Mouse (Mus musculus) forebrain, embryonic 16.5 days (tissue): ENCODE results near the gene Gnb5. TPM values are rescaled to one million over a fixed set of nuclear protein-coding genes. Genes with fewer than 3 reads are reported as not detected.

Experiments used
- ATAC-seq: fragments of 200-750 bp; cut with Nextera tagmentation; 2 replicates; pipeline ENCODE4 v1.8.0; 2017; ENCODE audit warnings: mild to moderate bottlenecking, moderate library complexity
- H3K27ac ChIP-seq: fragments of 300-500 bp; sonication (generic); 2 replicates; pipeline ENCODE4 v1.5.1; 2014; ENCODE audit warnings: low read length, control low read depth
- H3K27me3 ChIP-seq: fragments of 300-500 bp; sonication (generic); replicated peaks from 2 replicates; pipeline ENCODE4 v1.6.1; 2014; ENCODE audit warnings: low read length; ENCODE audit not compliant: control insufficient read depth, insufficient read depth
- H3K36me3 ChIP-seq: fragments of 300-500 bp; sonication (generic); 2 replicates; pipeline ENCODE4 v1.6.1; 2014; ENCODE audit not compliant: control insufficient read depth, insufficient read depth
- H3K4me1 ChIP-seq: fragments of 300-500 bp; sonication (generic); replicated peaks from 2 replicates; pipeline ENCODE4 v1.6.1; 2014; ENCODE audit warnings: low read length; ENCODE audit not compliant: control insufficient read depth, insufficient read depth
- H3K4me2 ChIP-seq: fragments of 300-500 bp; sonication (generic); 2 replicates; pipeline ENCODE4 v1.6.1; 2014; ENCODE audit warnings: mild to moderate bottlenecking, low read length, control low read depth
- H3K4me3 ChIP-seq: fragments of 300-500 bp; sonication (generic); replicated peaks from 2 replicates; pipeline ENCODE4 v1.5.1; 2014; ENCODE audit warnings: mild to moderate bottlenecking, low read length, control low read depth
- H3K9ac ChIP-seq: fragments of 300-500 bp; sonication (generic); replicated peaks from 2 replicates; pipeline ENCODE4 v1.6.1; 2014; ENCODE audit warnings: low read depth, low read length, control low read depth
- H3K9me3 ChIP-seq: fragments of 300-500 bp; sonication (generic); 2 replicates; pipeline ENCODE4 v1.6.1; 2016; ENCODE audit warnings: low read length; ENCODE audit not compliant: control insufficient read depth
- WGBS: fragments of 180-500 bp; shearing (Covaris S2); extraction: QIAGEN DNeasy Blood & Tissue Kit; methylation state at CpG from one replicate; pipeline ENCODE4 v1.1.7; 2014; 5-methylcytosine and 5-hydroxymethylcytosine counted together
- polyA plus RNA-seq: library from polyadenylated mRNA; unstranded; fragments of >200 nt; fragmentation: Nextera tagmentation; extraction: Ambion mirVana; gene quantifications from 2 replicates; pipeline ENCODE4 v1.2.1, GENCODE M21; 2015

The Gnb5 gene
- polyA plus RNA-seq, 1 experiment from 2014 or later: 60.2 TPM

GRCm38 (mm10) chr9:75338016-75338415 lies 31.9 kb downstream of the Gnb5 start:
- no peak overlapping the region for H3K27ac ChIP-seq
- no peaks in the 10 kb centered on the region for H3K9me3 ChIP-seq
- peaks cover 18% of the 10 kb centered on the region for H3K36me3 ChIP-seq
- H3K9ac ChIP-seq: no peak overlapping the region
- no peaks in the 10 kb centered on the region for H3K27me3 ChIP-seq
- H3K4me3 ChIP-seq: no peak overlapping the region
- H3K4me2 ChIP-seq: no peak overlapping the region
- WGBS: 94% methylated on average over 6 of the region's 6 CpGs
- ATAC-seq: no peak
- H3K4me1 ChIP-seq: no peaks in the 10 kb centered on the region

- no peaks in the 10 kb centered on the region for H3K9me3 ChIP-seq
These were observed 36.3 kb downstream of the Gnb5 start for GRCm38 (mm10) chr9:75342433-75342832.

GRCm38 (mm10) chr9:75347458-75347857 lies 41.4 kb downstream of the Gnb5 start, which contains the start of gene Bcl2l10:
TSS of gene Bcl2l10 (plus strand) at chr9:75347758.
- no peak for ATAC-seq
- H3K9ac ChIP-seq: no peak within 1 kb of the TSS
- WGBS: 87% methylated on average over 5 of the region's 5 CpGs

More at GRCm38 (mm10) chr9:75342433-75342832, 36.3 kb downstream of the Gnb5 start:
- Histone ChIP-seq H3K27me3 (no peaks in the 10 kb centered on the region), H3K4me1 (no peaks in the 10 kb centered on the region), H3K4me2 (no peak overlapping the region), H3K27ac (no peak overlapping the region), H3K9ac (no peak overlapping the region), H3K36me3 (peaks cover 19% of the 10 kb centered on the region), H3K4me3 (no peak overlapping the region)
- 91% methylated on average over 4 of the region's 4 CpGs for WGBS
- no peak for ATAC-seq

GRCm38 (mm10) chr9:75348066-75348465 lies 42.0 kb downstream of the Gnb5 start:
- Histone ChIP-seq H3K4me3 (no peak overlapping the region), H3K9ac (no peak overlapping the region), H3K4me1 (no peaks in the 10 kb centered on the region), H3K36me3 (peaks cover 4% of the 10 kb centered on the region; the same call in 1 of the 2 replicates), H3K9me3 (no peaks in the 10 kb centered on the region), H3K27ac (no peak overlapping the region), H3K27me3 (no peaks in the 10 kb centered on the region), H3K4me2 (no peak overlapping the region)
- 95% methylated on average over 17 of the region's 17 CpGs for WGBS
- ATAC-seq: no peak

More at GRCm38 (mm10) chr9:75347458-75347857, 41.4 kb downstream of the Gnb5 start, which contains the start of gene Bcl2l10:
- H3K4me3 ChIP-seq: no peak within 1 kb of the TSS
- no peaks in the 10 kb centered on the region for H3K4me1 ChIP-seq
- peaks cover 4% of the 10 kb centered on the region for H3K36me3 ChIP-seq
- H3K27ac ChIP-seq: no peak within 1 kb of the TSS
- no peaks in the 10 kb centered on the region for H3K27me3 ChIP-seq
- H3K9me3 ChIP-seq: no peaks in the 10 kb centered on the region
- no peak within 1 kb of the TSS for H3K4me2 ChIP-seq

GRCm38 (mm10) chr9:75348641-75349040 lies 42.6 kb downstream of the Gnb5 start:
- ATAC-seq: no peak
- 19% methylated on average over 3 of the region's 3 CpGs for WGBS

GRCm38 (mm10) chr9:75353094-75353493 lies 47.0 kb downstream of the Gnb5 start:
- Histone ChIP-seq H3K4me1 (no peaks in the 10 kb centered on the region), H3K9ac (no peak overlapping the region), H3K4me2 (no peak overlapping the region), H3K9me3 (no peaks in the 10 kb centered on the region), H3K27me3 (no peaks in the 10 kb centered on the region), H3K36me3 (no peaks in the 10 kb centered on the region), H3K4me3 (no peak overlapping the region), H3K27ac (no peak overlapping the region)
- no peak for ATAC-seq
- WGBS: 77% methylated on average over 8 of the region's 8 CpGs

More at GRCm38 (mm10) chr9:75348641-75349040, 42.6 kb downstream of the Gnb5 start:
- H3K27me3 ChIP-seq: no peaks in the 10 kb centered on the region
- no peak overlapping the region for H3K27ac ChIP-seq
- H3K4me3 ChIP-seq: no peak overlapping the region
- no peaks in the 10 kb centered on the region for H3K9me3 ChIP-seq
- H3K9ac ChIP-seq: no peak overlapping the region
- H3K36me3 ChIP-seq: peaks cover 3% of the 10 kb centered on the region; the same call in 1 of the 2 replicates
- H3K4me2 ChIP-seq: no peak overlapping the region
- no peaks in the 10 kb centered on the region for H3K4me1 ChIP-seq

GRCm38 (mm10) chr9:75355783-75356182 lies 49.7 kb downstream of the Gnb5 start:
- no peaks in the 10 kb centered on the region for H3K27me3 ChIP-seq
- H3K4me2 ChIP-seq: no peak overlapping the region
- H3K9ac ChIP-seq: no peak overlapping the region
- ATAC-seq: no peak
- H3K4me3 ChIP-seq: no peak overlapping the region
- H3K27ac ChIP-seq: no peak overlapping the region
- H3K36me3 ChIP-seq: no peaks in the 10 kb centered on the region
- H3K4me1 ChIP-seq: no peaks in the 10 kb centered on the region
- H3K9me3 ChIP-seq: no peaks in the 10 kb centered on the region
- 90% methylated on average over 4 of the region's 4 CpGs for WGBS

GRCm38 (mm10) chr9:75357087-75357654 lies 51.1 kb downstream of the Gnb5 start:
- no peak for ATAC-seq
- 73% methylated on average over 9 of the region's 9 CpGs for WGBS

GRCm38 (mm10) chr9:75361699-75362098 lies 55.6 kb downstream of the Gnb5 start:
- Histone ChIP-seq H3K4me3 (no peak overlapping the region), H3K9me3 (no peaks in the 10 kb centered on the region), H3K36me3 (no peaks in the 10 kb centered on the region), H3K27ac (no peak overlapping the region), H3K9ac (no peak overlapping the region), H3K4me2 (no peak overlapping the region), H3K27me3 (no peaks in the 10 kb centered on the region), H3K4me1 (no peaks in the 10 kb centered on the region)
- ATAC-seq: no peak
- 35% methylated on average over 5 of the region's 5 CpGs for WGBS

More at GRCm38 (mm10) chr9:75357087-75357654, 51.1 kb downstream of the Gnb5 start:
- Histone ChIP-seq H3K36me3 (no peaks in the 10 kb centered on the region), H3K9ac (no peak overlapping the region), H3K4me2 (no peak overlapping the region), H3K27me3 (no peaks in the 10 kb centered on the region), H3K4me3 (no peak overlapping the region), H3K27ac (no peak overlapping the region), H3K9me3 (no peaks in the 10 kb centered on the region), H3K4me1 (no peaks in the 10 kb centered on the region)
